Mouse (Mus musculus) heart, adult 2 months (tissue): ENCODE measurements around the gene Idh1.

ENCODE experiments used
- CTCF ChIP-seq: fragments of 200-600 bp; IDR thresholded peaks from 2 replicates; pipeline ENCODE4 v1.8.1; 2022; ENCODE audit warnings: antibody characterized with exemption, mild to moderate bottlenecking, moderate library complexity
- EP300 ChIP-seq: fragments of 200-500 bp; IDR thresholded peaks from 2 replicates; pipeline ENCODE4 v1.6.1; 2011; ENCODE audit warnings: low read depth, low read length, control low read depth; ENCODE audit not compliant: insufficient read depth

DNA sequence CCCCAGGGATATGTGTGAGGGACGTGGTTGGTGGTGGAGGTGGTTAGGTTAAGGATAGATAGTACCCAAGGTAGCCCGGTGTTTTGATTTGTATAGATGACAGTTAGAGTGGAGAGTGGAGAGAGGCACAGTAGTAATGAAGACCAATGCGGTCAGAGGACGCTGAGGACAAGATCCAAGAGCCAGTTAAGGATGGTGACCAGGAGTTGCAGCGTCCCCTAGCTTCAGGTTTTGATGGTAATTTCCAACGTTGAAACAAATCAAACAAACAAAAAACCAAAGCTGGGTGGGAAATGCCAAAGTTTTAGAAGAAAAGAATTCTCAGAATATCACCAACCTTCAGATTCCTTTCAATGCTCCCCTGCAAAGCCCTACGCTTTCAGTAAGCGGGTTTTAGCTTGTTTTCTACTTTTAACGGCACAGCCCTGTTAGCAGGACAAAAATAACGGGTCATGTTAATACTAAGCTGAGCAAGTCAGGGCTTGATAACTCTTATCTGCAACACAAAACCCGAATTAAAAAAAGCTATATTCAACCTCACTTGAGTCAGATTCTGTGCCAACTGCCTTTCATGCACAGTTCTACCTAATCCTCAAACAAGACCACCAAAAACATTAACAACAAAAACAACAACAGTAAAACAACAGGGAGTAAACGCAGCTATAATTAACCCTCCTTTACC, 635 bp downstream of the Idh1 start:
- no peak for TF ChIP-seq EP300
- TF ChIP-seq CTCF, result peak; percentile 65
